Mouse (Mus musculus): Measurements from ENCODE around the gene Cdk19. TPM values are rescaled to one million over a fixed set of nuclear protein-coding genes. Genes with fewer than 3 reads are reported as not detected.
A peak's percentile ranks its signal among the peaks of the same experiment; 100 is the strongest.

Cdk19 gene
- polyA plus RNA-seq, 1 experiment, result 31.0 TPM

GRCm38 (mm10) chr10:40330262-40330661, 9.1 kb upstream of the Cdk19 start:
- Histone ChIP-seq H3K4me3 (ENCODE audit: control insufficient read depth, insufficient read depth, low read length) (no peak overlapping the region), H3K4me1 (replicated peaks; ENCODE audit: control insufficient read depth, insufficient read depth, low read length) (no peaks in the 10 kb centered on the region), H3K27me3 (ENCODE audit: control insufficient read depth, insufficient read depth, low read length) (no peaks in the 10 kb centered on the region), H3K36me3 (ENCODE audit: control insufficient read depth, insufficient read depth, low read length) (no peaks in the 10 kb centered on the region), H3K27ac (ENCODE audit: control insufficient read depth, insufficient read depth, low read length) (no peak overlapping the region)
- no peak for DNase-seq
- WGBS, result 96% methylated on average over 1 of the region's 1 CpGs
- no peak for TF ChIP-seq CTCF (IDR thresholded peaks at IDR 0.05; ENCODE audit: borderline replicate concordance, control insufficient read depth, extremely low read depth, insufficient read depth, low read length, poor library complexity)

GRCm38 (mm10) chr10:40332864-40333263, 6.5 kb upstream of the Cdk19 start:
- H3K4me1 ChIP-seq (replicated peaks; ENCODE audit: control insufficient read depth, insufficient read depth, low read length), result no peaks in the 10 kb centered on the region
- WGBS, result 93% methylated on average over 6 of the region's 6 CpGs
- no peak for DNase-seq
- no peaks in the 10 kb centered on the region for H3K36me3 ChIP-seq (ENCODE audit: control insufficient read depth, insufficient read depth, low read length)
- H3K27ac ChIP-seq (ENCODE audit: control insufficient read depth, insufficient read depth, low read length), result no peak overlapping the region
- H3K4me3 ChIP-seq (ENCODE audit: control insufficient read depth, insufficient read depth, low read length), result no peak overlapping the region
- TF ChIP-seq CTCF (IDR thresholded peaks at IDR 0.05; ENCODE audit: borderline replicate concordance, control insufficient read depth, extremely low read depth, insufficient read depth, low read length, poor library complexity), result no peak
- no peak for TF ChIP-seq POLR2A (IDR thresholded peaks at IDR 0.05; ENCODE audit: control insufficient read depth, extremely low read depth, insufficient read depth, low read length, poor library complexity)
- H3K27me3 ChIP-seq (ENCODE audit: control insufficient read depth, insufficient read depth, low read length), result no peaks in the 10 kb centered on the region

- no peak overlapping the region for H3K4me3 ChIP-seq (ENCODE audit: control insufficient read depth, insufficient read depth, low read length)
- no peaks in the 10 kb centered on the region for H3K27me3 ChIP-seq (ENCODE audit: control insufficient read depth, insufficient read depth, low read length)
- no peak for DNase-seq
- no peaks in the 10 kb centered on the region for H3K36me3 ChIP-seq (ENCODE audit: control insufficient read depth, insufficient read depth, low read length)
- 89% methylated on average over 4 of the region's 4 CpGs for WGBS
- TF ChIP-seq CTCF (IDR thresholded peaks at IDR 0.05; ENCODE audit: borderline replicate concordance, control insufficient read depth, extremely low read depth, insufficient read depth, low read length, poor library complexity) (no peak), POLR2A (IDR thresholded peaks at IDR 0.05; ENCODE audit: control insufficient read depth, extremely low read depth, insufficient read depth, low read length, poor library complexity) (no peak)
- no peaks in the 10 kb centered on the region for H3K4me1 ChIP-seq (replicated peaks; ENCODE audit: control insufficient read depth, insufficient read depth, low read length)
- H3K27ac ChIP-seq (ENCODE audit: control insufficient read depth, insufficient read depth, low read length), result no peak overlapping the region
Observed at GRCm38 (mm10) chr10:40342036-40342435, 2.7 kb downstream of the Cdk19 start.

GRCm38 (mm10) chr10:40346776-40347403, 7.5 kb downstream of the Cdk19 start:
- H3K36me3 ChIP-seq (ENCODE audit: control insufficient read depth, insufficient read depth, low read length), result no peaks in the 10 kb centered on the region
- TF ChIP-seq POLR2A (IDR thresholded peaks at IDR 0.05; ENCODE audit: control insufficient read depth, extremely low read depth, insufficient read depth, low read length, poor library complexity), result no peak
- no peak for TF ChIP-seq CTCF (IDR thresholded peaks at IDR 0.05; ENCODE audit: borderline replicate concordance, control insufficient read depth, extremely low read depth, insufficient read depth, low read length, poor library complexity)
- DNase-seq, result no peak
- WGBS, result 60% methylated on average over 3 of the region's 3 CpGs
- H3K4me1 ChIP-seq (replicated peaks; ENCODE audit: control insufficient read depth, insufficient read depth, low read length), result peaks cover 6% of the 10 kb centered on the region
- H3K27ac ChIP-seq (ENCODE audit: control insufficient read depth, insufficient read depth, low read length), result no peak overlapping the region
- no peaks in the 10 kb centered on the region for H3K27me3 ChIP-seq (ENCODE audit: control insufficient read depth, insufficient read depth, low read length)
- no peak overlapping the region for H3K4me3 ChIP-seq (ENCODE audit: control insufficient read depth, insufficient read depth, low read length)

- no peak for TF ChIP-seq CTCF (IDR thresholded peaks at IDR 0.05; ENCODE audit: borderline replicate concordance, control insufficient read depth, extremely low read depth, insufficient read depth, low read length, poor library complexity)
- no peak for TF ChIP-seq POLR2A (IDR thresholded peaks at IDR 0.05; ENCODE audit: control insufficient read depth, extremely low read depth, insufficient read depth, low read length, poor library complexity)
- WGBS, result 65% methylated on average over 9 of the region's 9 CpGs
- Histone ChIP-seq H3K27ac (ENCODE audit: control insufficient read depth, insufficient read depth, low read length) (peak overlapping the region; percentile 41; the same call in 1 of the 2 replicates), H3K4me3 (ENCODE audit: control insufficient read depth, insufficient read depth, low read length) (no peak overlapping the region), H3K27me3 (ENCODE audit: control insufficient read depth, insufficient read depth, low read length) (no peaks in the 10 kb centered on the region), H3K4me1 (replicated peaks; ENCODE audit: control insufficient read depth, insufficient read depth, low read length) (peaks cover 6% of the 10 kb centered on the region), H3K36me3 (ENCODE audit: control insufficient read depth, insufficient read depth, low read length) (no peaks in the 10 kb centered on the region)
- DNase-seq, result no peak
Observed at GRCm38 (mm10) chr10:40347461-40347954, 8.1 kb downstream of the Cdk19 start.

GRCm38 (mm10) chr10:40348566-40349536, 9.5 kb downstream of the Cdk19 start:
- H3K4me3 ChIP-seq (ENCODE audit: control insufficient read depth, insufficient read depth, low read length), result peak overlapping the region; percentile 82
- under 1% methylated on average over 76 of the region's 76 CpGs for WGBS
- H3K36me3 ChIP-seq (ENCODE audit: control insufficient read depth, insufficient read depth, low read length), result no peaks in the 10 kb centered on the region
- peak overlapping the region; percentile 95 for H3K27ac ChIP-seq (ENCODE audit: control insufficient read depth, insufficient read depth, low read length)
- H3K27me3 ChIP-seq (ENCODE audit: control insufficient read depth, insufficient read depth, low read length), result no peaks in the 10 kb centered on the region
- TF ChIP-seq POLR2A (IDR thresholded peaks at IDR 0.05; ENCODE audit: control insufficient read depth, extremely low read depth, insufficient read depth, low read length, poor library complexity) (peak; percentile 75; the same call in 1 of the 2 replicates), CTCF (IDR thresholded peaks at IDR 0.05; ENCODE audit: borderline replicate concordance, control insufficient read depth, extremely low read depth, insufficient read depth, low read length, poor library complexity) (no peak)
- peaks cover 6% of the 10 kb centered on the region for H3K4me1 ChIP-seq (replicated peaks; ENCODE audit: control insufficient read depth, insufficient read depth, low read length)
- DNase-seq, result peak; percentile 97

Measured in thymus, adult 2 months (tissue).